Mouse (Mus musculus): Measurements from ENCODE around the gene Ankrd52. TPM values are rescaled to one million over a fixed set of nuclear protein-coding genes. Genes with fewer than 3 reads are reported as not detected.
A peak's percentile ranks its signal among the peaks of the same experiment; 100 is the strongest.

Ankrd52 gene
- total RNA-seq, 2 experiments from 2014 or later, result 43.1 to 43.7 TPM

DNA sequence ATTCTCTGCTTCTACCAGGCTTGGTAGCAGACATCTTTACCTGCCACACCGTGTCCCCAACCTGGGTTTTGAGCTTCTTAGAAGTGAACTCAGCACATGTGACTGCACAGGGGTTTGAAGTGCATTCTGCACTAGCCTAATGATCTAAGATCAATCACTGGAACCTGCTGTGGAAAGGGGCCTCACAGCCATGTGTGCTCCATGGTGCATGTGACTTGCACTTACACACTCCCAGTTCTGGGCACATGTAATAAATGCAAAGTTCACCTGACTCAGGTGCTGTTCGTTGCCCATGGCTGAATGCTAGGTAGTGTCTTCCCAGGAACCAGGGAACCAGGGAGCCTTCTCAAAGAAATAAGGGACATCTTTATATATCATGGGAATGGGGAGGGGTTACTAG is 56.5 kb downstream of the Ankrd52 start:
- intact Hi-C loops (cut with DNase I), result no loop called here
- no peak for DNase-seq

DNA sequence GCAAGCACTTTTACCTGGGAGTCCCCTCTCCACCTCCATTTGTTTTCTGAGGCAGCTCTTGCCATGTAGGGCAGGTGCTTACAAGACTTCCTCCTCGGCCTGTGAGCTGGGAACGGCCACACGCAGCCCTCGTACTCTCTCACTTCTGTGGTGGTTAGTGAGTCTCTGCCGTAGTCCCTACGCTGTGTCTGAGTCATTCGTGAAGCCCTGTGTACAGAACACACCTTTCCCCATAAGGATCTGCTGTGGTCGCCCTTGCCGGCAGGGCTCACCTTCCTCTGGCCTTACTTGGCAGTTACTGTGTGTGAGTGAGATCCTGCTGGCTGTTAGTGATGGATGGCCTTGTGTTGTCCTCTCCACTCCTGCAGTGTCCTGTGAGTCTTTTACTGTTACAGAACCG is 57.8 kb downstream of the Ankrd52 start:
- intact Hi-C loops (cut with DNase I), result no loop called here
- DNase-seq, result no peak

DNA sequence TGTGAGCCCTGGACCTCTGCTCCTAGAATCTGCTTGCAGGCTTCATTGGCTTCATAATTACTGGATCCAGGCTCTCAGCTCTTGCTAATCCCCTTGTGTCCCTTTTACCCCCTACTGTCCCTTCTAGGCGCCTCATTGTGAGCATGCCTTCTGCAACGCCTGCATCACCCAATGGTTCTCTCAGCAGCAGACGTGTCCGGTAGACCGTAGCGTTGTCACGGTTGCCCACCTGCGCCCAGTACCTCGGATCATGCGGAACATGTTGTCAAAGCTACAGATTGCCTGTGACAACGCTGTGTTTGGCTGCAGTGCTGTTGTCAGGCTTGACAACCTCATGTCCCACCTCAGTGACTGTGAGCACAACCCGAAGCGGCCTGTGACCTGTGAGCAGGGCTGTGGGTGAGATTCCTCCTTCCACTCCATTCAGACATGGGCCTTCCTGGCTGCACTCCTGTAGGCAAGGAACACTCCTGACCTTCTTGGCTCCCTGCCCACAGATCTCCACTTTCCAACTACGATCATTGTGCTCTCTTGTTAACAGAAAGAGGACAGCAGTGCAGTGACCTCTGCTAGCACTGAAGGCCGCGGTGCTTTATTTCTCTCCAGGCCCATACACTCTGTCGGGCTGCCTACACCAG is 58.4 kb downstream of the Ankrd52 start:
- peak; percentile 74 to 79 for DNase-seq
- intact Hi-C loops (cut with DNase I), result no loop called here

DNA sequence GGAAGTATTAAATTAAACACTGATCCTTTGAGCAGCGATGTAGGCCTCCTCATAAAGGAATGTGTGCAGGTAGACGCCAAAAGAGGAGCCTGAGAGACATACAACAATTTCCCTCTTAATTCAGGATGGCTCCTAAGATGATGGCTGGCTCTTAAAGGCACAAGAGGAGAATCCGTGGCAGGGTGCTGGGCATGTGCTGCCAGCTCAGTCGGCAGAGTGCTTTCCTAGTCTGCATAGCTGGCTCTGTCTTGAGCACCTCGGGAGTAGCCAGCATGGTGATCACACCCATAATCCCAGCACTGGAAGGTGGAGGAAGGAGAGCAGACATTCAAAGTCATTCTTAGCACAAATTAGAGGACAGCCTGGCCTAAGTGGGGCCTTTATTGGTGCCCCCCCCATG is 59.0 kb downstream of the Ankrd52 start:
- no peak for DNase-seq
- intact Hi-C loops (cut with DNase I), result no loop called here

DNA sequence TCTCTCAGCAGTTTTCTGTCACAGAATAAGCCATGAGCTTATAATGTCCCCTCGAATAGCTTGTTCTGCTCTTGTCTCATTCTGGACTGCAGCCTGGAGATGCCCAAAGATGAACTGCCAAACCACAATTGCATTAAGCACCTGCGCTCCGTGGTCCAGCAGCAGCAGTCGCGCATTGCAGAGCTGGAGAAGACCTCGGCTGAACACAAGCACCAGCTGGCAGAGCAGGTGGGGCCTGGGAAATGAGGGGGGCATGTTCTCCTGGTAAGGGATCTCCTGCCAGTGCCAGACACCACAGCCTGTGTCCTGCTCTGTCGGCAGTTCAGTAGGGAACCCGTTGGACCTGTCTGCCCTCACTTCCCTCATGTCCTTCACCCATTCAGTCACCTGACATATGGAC is 59.5 kb downstream of the Ankrd52 start:
- DNase-seq, result no peak

DNA sequence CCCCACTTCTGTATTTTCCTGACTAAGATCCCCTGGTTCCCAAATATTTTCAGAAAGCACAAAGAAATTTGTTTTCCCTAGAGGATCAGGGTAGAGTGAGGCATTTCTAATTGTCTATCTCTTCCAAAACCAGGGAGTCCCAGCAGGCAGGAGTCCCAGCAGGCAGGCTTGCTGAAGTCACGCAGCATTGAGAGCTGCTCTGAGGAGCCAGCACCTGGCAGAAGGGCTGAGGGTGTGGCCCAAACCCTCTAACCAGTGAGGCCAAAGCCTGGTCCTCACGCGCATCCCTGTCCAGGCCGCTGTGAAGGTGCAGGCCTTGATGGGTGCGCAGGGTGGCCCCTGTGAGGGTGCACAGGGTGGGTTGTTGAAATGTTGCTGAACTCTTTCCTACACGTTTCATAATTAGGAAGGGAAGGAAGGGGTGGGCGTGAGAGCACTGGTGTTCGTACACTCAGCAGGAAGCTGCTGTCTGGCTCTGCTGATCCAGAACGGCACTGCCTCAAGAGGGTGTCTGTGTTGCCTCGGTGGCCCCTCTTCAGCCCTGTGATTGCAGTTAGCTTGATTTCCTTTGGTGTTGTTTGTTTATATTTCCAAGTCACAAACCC is 61.9 kb downstream of the Ankrd52 start:
- intact Hi-C loops (cut with DNase I), result no loop called here
- DNase-seq, result no peak

More for the DNA sequence above, 59.5 kb downstream of the Ankrd52 start:
- intact Hi-C loops (cut with DNase I), result no loop called here

DNA sequence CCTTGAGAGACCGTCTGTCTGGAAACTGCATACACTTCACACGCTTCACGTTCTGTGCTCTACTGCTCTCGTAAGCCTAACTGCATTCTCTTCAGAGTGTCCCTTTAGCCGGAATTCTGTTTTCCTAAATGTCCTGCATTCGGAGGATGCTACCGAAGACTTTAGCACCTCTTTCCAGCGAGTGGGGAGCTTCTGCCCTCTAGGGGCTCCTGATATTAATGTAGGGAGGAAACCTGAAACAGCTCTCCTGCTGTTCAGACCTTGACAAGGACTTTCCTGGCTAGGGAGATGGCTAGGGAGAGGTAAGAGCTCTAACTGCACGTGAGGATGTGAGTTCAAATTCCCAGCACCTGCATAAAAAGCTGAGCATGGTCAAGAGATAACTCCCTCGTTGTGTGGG is 63.5 kb downstream of the Ankrd52 start:
- peak in 1 of 2 experiments; percentile 53 for DNase-seq
- intact Hi-C loops (cut with DNase I), result no loop called here

DNA sequence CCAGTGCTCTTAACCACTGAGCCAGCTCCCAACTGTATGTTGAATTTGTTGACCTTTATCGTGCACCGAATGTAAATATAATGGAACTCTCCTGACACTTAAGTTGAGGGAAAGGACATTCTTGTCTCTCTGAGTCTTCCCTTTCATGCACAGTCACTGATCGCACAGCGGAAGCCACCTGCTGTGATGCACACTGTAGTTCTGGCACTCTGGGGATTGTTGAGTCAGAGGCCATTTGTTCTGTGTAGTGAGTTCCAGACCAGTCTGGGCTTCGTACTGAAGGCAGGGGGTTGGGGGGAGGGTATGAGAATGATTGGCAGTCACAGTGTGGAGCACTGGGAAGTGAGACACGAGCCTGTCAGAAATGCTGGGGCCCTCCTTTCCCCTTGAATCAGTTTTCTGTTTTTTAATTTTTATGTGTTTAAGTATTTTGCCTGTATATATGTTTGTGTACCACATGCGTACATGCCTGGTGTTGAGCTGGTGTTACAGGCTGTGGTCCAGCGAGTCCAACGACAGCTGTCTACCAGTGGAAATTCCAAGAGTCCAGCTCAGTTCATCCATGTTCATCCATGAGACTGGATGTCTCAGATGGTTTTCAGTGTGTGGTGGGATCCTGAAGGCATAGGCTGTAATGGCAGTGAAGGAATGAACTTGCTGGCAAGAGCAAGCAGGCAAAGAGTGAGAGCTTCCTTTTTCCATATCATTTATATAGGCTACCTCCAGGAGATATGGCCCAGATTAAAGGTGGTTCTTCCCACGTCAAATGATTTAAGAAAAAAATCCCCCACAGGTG is 64.6 kb downstream of the Ankrd52 start:
- intact Hi-C loops (cut with DNase I), result loop anchor here (2.0 kb wide), 1 partner anchor 31 kb away; the partner anchor contains the start of genes Nabp2 and Rnf41
- no peak for DNase-seq

DNA sequence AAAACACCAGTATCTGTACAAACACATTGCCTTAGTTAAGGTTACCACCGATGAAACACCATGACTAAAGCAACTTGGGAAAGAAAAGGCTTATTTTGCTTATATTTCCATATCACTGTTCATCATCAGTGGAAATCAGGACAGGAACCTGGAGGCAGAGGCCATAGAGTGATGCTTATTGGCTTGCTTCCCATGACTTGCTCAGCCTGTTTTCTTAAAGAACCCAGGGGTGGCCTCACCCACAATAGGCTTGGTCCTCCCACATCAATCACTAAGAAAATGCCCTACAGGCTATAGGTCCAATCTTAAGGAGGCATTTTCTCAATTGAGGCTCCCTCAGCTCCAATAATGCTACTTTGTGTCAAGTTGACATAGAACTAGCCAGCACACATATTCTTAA is 65.8 kb downstream of the Ankrd52 start:
- intact Hi-C loops (cut with DNase I), result loop anchor here (2.0 kb wide), 1 partner anchor 32 kb away; the partner anchor contains the start of genes Nabp2 and Rnf41
- no peak for DNase-seq

DNA sequence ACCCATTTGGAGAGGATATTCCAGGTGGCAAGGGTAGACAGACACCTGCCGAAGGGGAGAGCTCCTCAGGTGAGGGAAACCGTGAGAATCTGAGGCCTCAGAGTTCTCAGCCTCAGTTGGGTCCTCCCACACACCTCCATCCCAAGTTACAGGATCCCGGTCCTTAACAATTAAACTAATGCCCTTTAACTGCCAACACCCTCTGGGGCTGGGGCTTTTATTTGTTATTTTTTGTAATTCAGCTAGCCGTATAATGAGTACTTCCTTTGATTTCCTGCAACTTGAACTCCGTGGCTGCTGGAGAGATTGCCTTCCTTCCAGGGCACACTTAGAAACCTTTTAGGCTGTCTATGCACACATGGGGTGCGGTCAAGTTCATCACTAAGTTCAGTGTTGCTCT is 67.4 kb downstream of the Ankrd52 start:
- intact Hi-C loops (cut with DNase I), result no loop called here
- no peak for DNase-seq

DNA sequence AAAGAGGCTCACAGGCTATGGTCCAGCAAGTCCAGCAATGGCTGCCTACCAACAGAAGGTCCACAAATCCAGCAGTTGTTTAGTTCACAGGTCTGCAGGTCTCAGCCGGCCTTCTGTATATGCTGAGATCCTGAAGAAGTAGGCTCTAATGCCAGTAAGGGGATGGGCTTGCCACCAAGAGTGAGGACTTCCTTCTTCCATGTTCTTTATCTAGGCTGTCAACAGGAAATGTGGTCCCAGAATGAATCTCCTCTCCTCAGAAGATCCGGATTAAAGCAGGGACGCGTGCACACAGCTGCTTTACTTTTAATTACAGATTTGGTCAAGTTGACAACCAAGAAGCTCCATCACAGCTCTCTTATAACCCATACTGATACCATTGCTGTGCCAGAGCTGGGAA is 68.5 kb downstream of the Ankrd52 start:
- intact Hi-C loops (cut with DNase I), result no loop called here
- no peak for DNase-seq

DNA sequence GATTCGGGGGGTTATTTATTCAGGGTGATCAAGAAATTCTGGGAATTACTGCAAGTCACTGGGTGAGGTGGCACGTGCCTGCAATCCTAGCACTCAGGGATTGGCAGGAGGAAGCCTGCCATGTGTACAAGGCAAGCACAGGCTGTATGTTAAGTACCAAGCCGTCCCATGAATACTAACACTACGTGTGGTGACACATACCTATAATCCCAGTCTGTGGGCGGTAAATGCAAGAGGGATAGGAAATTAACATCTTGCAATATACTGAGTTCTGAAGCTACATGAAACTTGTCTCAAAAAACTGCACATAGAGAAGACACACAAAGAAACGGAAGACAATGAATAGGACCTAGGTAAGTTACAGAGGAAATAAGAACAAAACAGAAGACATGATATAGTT is 74.1 kb downstream of the Ankrd52 start:
- no peak for DNase-seq
- intact Hi-C loops (cut with DNase I), result no loop called here

DNA sequence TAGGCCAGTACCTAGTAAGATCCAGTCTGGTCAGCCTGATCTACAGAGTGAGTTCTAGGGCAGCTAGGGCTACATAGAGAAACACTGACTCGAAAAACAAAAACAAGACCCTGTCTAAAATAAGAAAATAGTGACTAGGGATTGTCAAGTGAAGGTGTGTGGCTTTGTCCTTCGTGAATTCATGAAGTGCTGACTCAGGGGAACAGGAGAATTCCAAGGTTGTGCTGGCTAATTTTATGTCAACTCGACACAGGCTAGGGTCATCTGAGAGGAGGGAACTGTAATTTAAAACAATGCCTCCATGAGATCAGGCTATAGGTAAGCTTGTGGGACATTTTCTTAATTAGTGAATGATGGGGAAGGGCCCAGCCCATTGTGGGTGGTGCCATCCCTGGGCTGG is 77.6 kb downstream of the Ankrd52 start:
- intact Hi-C loops (cut with DNase I), result no loop called here
- DNase-seq, result no peak

DNA sequence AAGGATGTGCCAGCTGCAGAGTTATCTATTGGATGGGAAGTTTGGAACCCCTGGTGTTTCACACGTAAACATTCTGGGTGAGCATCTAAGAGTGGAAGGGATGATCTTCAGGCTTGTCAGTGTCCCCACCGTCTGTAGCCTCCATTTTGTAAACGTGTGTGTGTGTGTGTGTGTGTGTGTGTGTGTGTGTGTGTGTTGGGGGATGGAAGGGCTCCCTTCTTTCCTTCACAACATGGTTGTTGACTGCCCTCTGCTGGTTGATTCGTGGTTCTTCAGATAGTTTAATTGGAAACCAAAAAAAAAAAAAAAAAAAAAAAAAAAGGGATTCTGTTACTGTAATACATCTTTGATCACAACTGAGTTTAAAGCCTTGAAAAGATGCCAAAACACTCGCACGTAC is 78.4 kb downstream of the Ankrd52 start:
- intact Hi-C loops (cut with DNase I), result loop anchor here (1.0 kb wide), 2 partner anchors 46 to 120 kb away; no protein-coding TSS in a partner anchor
- peak; percentile 78 to 89 for DNase-seq

DNA sequence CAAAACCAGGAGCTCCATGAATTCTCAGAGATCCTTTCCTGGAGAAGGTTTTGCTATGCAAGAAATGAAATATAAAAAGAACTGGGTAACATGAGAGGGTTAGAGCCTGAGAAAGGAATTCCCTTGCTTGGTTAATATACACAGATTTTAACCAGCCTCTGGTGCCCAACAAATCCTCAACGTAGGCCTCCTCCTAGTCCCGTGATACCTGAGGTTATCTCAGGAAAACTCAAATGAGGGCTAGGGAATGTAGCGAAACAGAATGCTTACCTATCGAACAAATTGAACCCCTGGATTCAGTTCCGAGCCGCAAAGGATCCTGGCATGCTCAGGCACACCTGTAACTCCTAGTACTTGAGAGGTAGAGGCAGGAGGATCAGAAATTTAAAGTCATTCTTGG is 80.8 kb downstream of the Ankrd52 start:
- intact Hi-C loops (cut with DNase I), result loop anchor here (2.0 kb wide), 2 partner anchors 35 to 77 kb away; no protein-coding TSS in a partner anchor

More for the DNA sequence above, 80.8 kb downstream of the Ankrd52 start:
- DNase-seq, result no peak

Small RNA genes lying within 50 kb of the gene (microRNA-seq; reads per million reads assigned to microRNA genes)
- gene Gm25361 (0 reads per million in 2 experiments), gene Gm26308 (0 reads per million in 2 experiments), gene Mir6914 (0 reads per million in 2 experiments), gene Mir6915 (1.4 to 1.7 reads per million in 2 experiments), gene Mir8105 (0.47 to 0.70 reads per million in 2 experiments)

Other genes starting within 250 kb of the Ankrd52 start
- 10 to 100 TPM; 82.8 to 91.0 TPM for gene Rbms2, start 196.8 kb upstream of the Ankrd52 start, total RNA-seq (2021)
- gene Gls2, start 182.7 kb upstream of the Ankrd52 start, total RNA-seq (2021), result under 1 TPM; 0.64 to 0.67 TPM
- 10 to 100 TPM; 42.1 to 44.6 TPM for gene Spryd4, start 165.3 kb upstream of the Ankrd52 start, total RNA-seq (2021)
- gene Mip, start 151.3 kb upstream of the Ankrd52 start, total RNA-seq (2021), result not detected
- 10 to 100 TPM; 11.5 to 17.3 TPM for gene Timeless, start 145.1 kb upstream of the Ankrd52 start, total RNA-seq (2021)
- gene Apon, start 123.0 kb upstream of the Ankrd52 start, total RNA-seq (2021), result under 1 TPM in 1 of 2 experiments, not detected in 1; 0.20 TPM
- not detected for gene Apof, start 108.4 kb upstream of the Ankrd52 start, total RNA-seq (2021)
- gene Stat2, start 106.6 kb upstream of the Ankrd52 start, total RNA-seq (2021), result 10 to 100 TPM; 10.0 to 11.5 TPM
- under 1 TPM; 0.50 to 0.87 TPM for gene Il23a, start 78.4 kb upstream of the Ankrd52 start, total RNA-seq (2021)
- gene Pan2, start 73.8 kb upstream of the Ankrd52 start, total RNA-seq (2021), result 10 to 100 TPM; 16.5 to 17.5 TPM
- gene Cnpy2, start 54.7 kb upstream of the Ankrd52 start, total RNA-seq (2021), result 10 to 100 TPM; 78.3 to 95.1 TPM
- gene Cs, start 39.4 kb upstream of the Ankrd52 start, total RNA-seq (2021), result 1,000 to 10,000 TPM; 1,017 to 1,070 TPM
- gene Coq10a, start 8.1 kb upstream of the Ankrd52 start, total RNA-seq (2021), result 100 to 1,000 TPM; 156 to 159 TPM
- not detected for gene Slc39a5, start 24.1 kb downstream of the Ankrd52 start, total RNA-seq (2021)
- gene Nabp2, start 34.4 kb downstream of the Ankrd52 start, total RNA-seq (2021), result 10 to 100 TPM; 42.5 to 44.7 TPM
- 10 to 100 TPM; 24.0 to 24.8 TPM for gene Rnf41, start 34.5 kb downstream of the Ankrd52 start, total RNA-seq (2021)
- 10 to 100 TPM; 83.6 to 95.9 TPM for gene Smarcc2, start 82.1 kb downstream of the Ankrd52 start, total RNA-seq (2021)
- gene Myl6, start 117.0 kb downstream of the Ankrd52 start, total RNA-seq (2021), result 100 to 1,000 TPM; 500 to 506 TPM
- 1 to 10 TPM; 4.1 to 4.5 TPM for gene Myl6b, start 121.6 kb downstream of the Ankrd52 start, total RNA-seq (2021)
- gene Esyt1, start 148.8 kb downstream of the Ankrd52 start, total RNA-seq (2021), result 10 to 100 TPM; 28.5 to 29.9 TPM
- 10 to 100 TPM in 1 of 2 experiments, 1 to 10 TPM in 1; 9.8 to 10.1 TPM for gene Zc3h10, start 170.7 kb downstream of the Ankrd52 start, total RNA-seq (2021)
- 1,000 to 10,000 TPM; 2,064 to 2,152 TPM for gene Rpl41, start 172.2 kb downstream of the Ankrd52 start, total RNA-seq (2021)
- 10 to 100 TPM; 60.0 to 64.4 TPM for gene Pa2g4, start 188.9 kb downstream of the Ankrd52 start, total RNA-seq (2021)
- gene Erbb3, start 212.5 kb downstream of the Ankrd52 start, total RNA-seq (2021), result 1 to 10 TPM; 7.7 to 8.6 TPM
- 100 to 1,000 TPM; 395 TPM for gene Rps26, start 249.6 kb downstream of the Ankrd52 start, total RNA-seq (2021)